Mouse (Mus musculus): Measurements from ENCODE around the gene Atp4a. TPM values are rescaled to one million over a fixed set of nuclear protein-coding genes. Genes with fewer than 3 reads are reported as not detected.
"Not testable (repeated sequence)": the region's sequence is repeated elsewhere in the genome, so short reads cannot be mapped to it uniquely, and the experiment has no call there.

Gene Atp4a
- total and polyA plus RNA-seq, 2 experiments from 2014 or later = 4.2 to 5.3 TPM

DNA sequence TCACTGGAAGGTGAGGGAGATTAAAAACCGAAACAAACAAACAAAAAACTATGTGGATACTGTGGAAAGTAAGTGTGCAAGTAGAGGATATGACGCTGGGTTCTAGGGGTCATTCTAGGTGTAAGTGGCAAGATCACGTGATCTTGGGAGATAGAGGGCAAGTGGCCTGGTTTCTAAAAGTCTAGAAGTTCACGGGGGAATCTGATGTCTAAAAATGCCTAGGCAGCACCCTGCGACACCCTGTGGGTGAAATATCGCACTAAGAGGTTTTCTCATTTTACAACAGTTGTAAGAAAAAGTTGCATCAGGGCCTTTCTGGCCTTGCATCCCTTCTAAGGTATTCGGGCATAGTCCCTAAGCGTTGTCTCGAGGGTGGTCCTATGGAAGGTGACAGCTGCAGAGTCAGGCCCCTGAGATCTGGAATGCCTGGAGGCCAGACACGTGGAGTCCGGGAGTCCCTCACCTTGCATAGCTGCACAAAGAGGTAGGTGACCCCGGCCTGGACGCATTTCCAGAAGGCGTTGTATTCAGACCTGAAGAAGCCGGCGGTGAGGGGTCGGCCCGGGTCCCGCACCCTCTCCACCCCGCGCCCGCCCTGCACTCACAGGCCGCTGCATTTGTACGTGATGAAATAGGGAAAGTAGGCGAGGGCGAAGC is 16.9 kb downstream of the Atp4a start:
- no peak for DNase-seq (ENCODE audit: low spot score)
- peak overlapping the region; percentile 72 for H3K4me3 ChIP-seq (ENCODE audit: low read length)
- peaks cover 7% of the 10 kb centered on the region; the same call in 1 of the 2 replicates for H3K4me1 ChIP-seq (ENCODE audit: insufficient read depth, low read length)
- TF ChIP-seq CTCF (IDR thresholded peaks at IDR 0.05; ENCODE audit: low read depth) = 0 out of 2 replicates have a peak, but pooled peaks have one; percentile 7
- ATAC-seq = no peak; the same call in 1 of the 2 replicates
- H3K9ac ChIP-seq (replicated peaks; ENCODE audit: low read length) = peak overlapping the region; percentile 82
- H3K27me3 ChIP-seq (ENCODE audit: insufficient read depth, low read length) = no peaks in the 10 kb centered on the region
- 9% methylated on average over 26 of the region's 26 CpGs for WGBS
- H3K4me2 ChIP-seq (ENCODE audit: low read depth, low read length) = peak overlapping the region; percentile 83
- H3K9me3 ChIP-seq (ENCODE audit: low read length) = no peaks in the 10 kb centered on the region
- H3K27ac ChIP-seq = peak overlapping the region; percentile 86
- peaks cover 20% of the 10 kb centered on the region for H3K36me3 ChIP-seq (ENCODE audit: insufficient read depth, low read length)

DNA sequence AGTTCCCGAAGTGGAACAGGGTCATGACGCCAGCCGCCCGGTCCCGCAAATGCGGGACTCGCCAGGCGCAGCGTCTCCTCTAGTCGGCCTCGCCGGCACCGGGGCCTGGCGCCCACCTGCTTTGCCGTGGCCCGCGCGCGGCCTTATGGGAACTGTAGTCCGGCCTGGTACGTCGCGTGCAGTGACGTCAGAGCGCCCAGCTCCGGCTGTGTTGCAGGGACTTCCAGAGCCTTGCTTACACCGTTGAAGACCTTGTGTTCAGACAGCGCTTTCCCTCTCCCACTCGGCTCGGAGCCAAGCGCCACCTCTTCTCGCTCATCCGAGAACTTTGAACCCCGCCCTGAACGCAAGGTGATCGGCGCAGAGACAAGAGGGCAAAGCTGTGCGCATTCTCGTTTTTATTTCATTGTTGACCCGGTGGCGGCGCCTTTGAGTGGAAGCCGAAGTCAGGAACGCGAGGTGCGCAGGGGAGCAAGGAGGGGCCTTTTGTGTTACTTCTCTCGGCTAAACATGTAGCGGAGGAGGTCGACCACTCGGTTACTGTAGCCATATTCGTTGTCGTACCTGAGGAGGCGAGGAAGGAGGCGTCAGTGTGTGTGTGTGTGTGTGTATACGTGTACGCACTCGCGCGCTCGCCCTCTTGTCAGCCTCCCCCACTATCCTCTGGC is 17.5 kb downstream of the Atp4a start, which contains the start of gene Tmem147:
Gene Tmem147, minus strand, starts transcription at position 145 of the 668 bp plus-strand sequence.
- Histone ChIP-seq H3K9me3 (ENCODE audit: low read length) (no peaks in the 10 kb centered on the region), H3K4me1 (ENCODE audit: insufficient read depth, low read length) (peaks cover 7% of the 10 kb centered on the region; the same call in 1 of the 2 replicates), H3K4me2 (ENCODE audit: low read depth, low read length) (peak within 1 kb of the TSS; percentile 83), H3K4me3 (ENCODE audit: low read length) (peak within 1 kb of the TSS; percentile 72), H3K36me3 (ENCODE audit: insufficient read depth, low read length) (peaks cover 20% of the 10 kb centered on the region), H3K27ac (peak within 1 kb of the TSS; percentile 86), H3K9ac (replicated peaks; ENCODE audit: low read length) (peak within 1 kb of the TSS; percentile 82), H3K27me3 (ENCODE audit: insufficient read depth, low read length) (no peaks in the 10 kb centered on the region)
- ATAC-seq (peak; percentile 97), DNase-seq (ENCODE audit: low spot score) (peak; percentile 98)
- TF ChIP-seq CTCF (IDR thresholded peaks at IDR 0.05; ENCODE audit: low read depth) = peak; percentile 64
- WGBS = under 1% methylated on average over 60 of the region's 60 CpGs

DNA sequence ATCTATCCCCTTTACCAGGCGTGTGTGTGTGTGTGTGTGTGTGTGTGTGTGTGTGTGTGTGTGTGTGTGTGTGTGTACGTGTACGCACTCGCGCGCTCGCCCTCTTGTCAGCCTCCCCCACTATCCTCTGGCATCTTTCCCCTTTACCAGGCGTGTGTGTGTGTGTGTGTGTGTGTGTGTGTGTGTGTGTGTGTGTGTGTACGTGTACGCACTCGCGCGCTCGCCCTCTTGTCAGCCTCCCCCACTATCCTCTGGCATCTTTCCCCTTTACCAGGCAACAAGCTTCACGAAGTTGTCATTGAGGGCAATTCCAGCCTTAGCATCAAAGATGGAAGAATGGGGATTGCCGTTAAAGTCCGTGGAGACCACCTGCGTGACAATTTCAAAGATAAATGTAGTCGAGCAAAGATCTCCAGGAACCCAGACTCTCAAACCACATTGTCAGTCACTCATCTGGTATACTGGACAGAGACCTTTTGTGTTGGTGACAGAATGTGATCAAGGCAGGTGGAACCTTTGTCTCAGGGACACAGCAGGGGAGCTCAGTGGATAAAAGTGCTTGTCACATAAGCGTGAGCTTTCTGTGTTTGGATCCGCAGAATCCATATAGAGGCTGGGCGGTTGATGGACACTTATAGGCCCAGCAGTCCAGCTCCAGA is 18.2 kb downstream of the Atp4a start:
- DNase-seq (ENCODE audit: low spot score) = peak; percentile 55
- Histone ChIP-seq H3K36me3 (ENCODE audit: insufficient read depth, low read length) (peaks cover 20% of the 10 kb centered on the region), H3K27ac (peak overlapping the region; percentile 86), H3K9ac (replicated peaks; ENCODE audit: low read length) (peak overlapping the region; percentile 82), H3K4me2 (ENCODE audit: low read depth, low read length) (peak overlapping the region; percentile 83), H3K4me3 (ENCODE audit: low read length) (peak overlapping the region; percentile 72)
- WGBS = 9% methylated on average over 9 of the region's 22 CpGs
- not testable (repeated sequence) for H3K4me1 ChIP-seq (ENCODE audit: insufficient read depth, low read length); H3K9me3 ChIP-seq (ENCODE audit: low read length); H3K27me3 ChIP-seq (ENCODE audit: insufficient read depth, low read length); ATAC-seq

- TF ChIP-seq CTCF (IDR thresholded peaks at IDR 0.05; ENCODE audit: low read depth) = no peak
- no peak for ATAC-seq
- DNase-seq (ENCODE audit: low spot score) = no peak
- H3K36me3 ChIP-seq (ENCODE audit: insufficient read depth, low read length) = peaks cover 20% of the 10 kb centered on the region
- no peak overlapping the region for H3K4me2 ChIP-seq (ENCODE audit: low read depth, low read length)
- no peak overlapping the region for H3K9ac ChIP-seq (replicated peaks; ENCODE audit: low read length)
- H3K4me1 ChIP-seq (ENCODE audit: insufficient read depth, low read length) = no peaks in the 10 kb centered on the region
- H3K9me3 ChIP-seq (ENCODE audit: low read length) = no peaks in the 10 kb centered on the region
- 93% methylated on average over 3 of the region's 3 CpGs for WGBS
- H3K27ac ChIP-seq = no peak overlapping the region
- H3K27me3 ChIP-seq (ENCODE audit: insufficient read depth, low read length) = no peaks in the 10 kb centered on the region
- no peak overlapping the region for H3K4me3 ChIP-seq (ENCODE audit: low read length)
Measured at GRCm38 (mm10) chr7:30736211-30736610, 24.2 kb downstream of the Atp4a start.

GRCm38 (mm10) chr7:30742570-30742969 is 30.6 kb downstream of the Atp4a start:
- 92% methylated on average over 2 of the region's 2 CpGs for WGBS
- not testable (repeated sequence) for H3K4me3 ChIP-seq (ENCODE audit: low read length); H3K4me2 ChIP-seq (ENCODE audit: low read depth, low read length); H3K36me3 ChIP-seq (ENCODE audit: insufficient read depth, low read length); ATAC-seq; H3K9me3 ChIP-seq (ENCODE audit: low read length); H3K27ac ChIP-seq; DNase-seq (ENCODE audit: low spot score); H3K27me3 ChIP-seq (ENCODE audit: insufficient read depth, low read length); H3K9ac ChIP-seq (replicated peaks; ENCODE audit: low read length); H3K4me1 ChIP-seq (ENCODE audit: insufficient read depth, low read length)

- H3K27ac ChIP-seq; H3K9ac ChIP-seq (replicated peaks; ENCODE audit: low read length); DNase-seq (ENCODE audit: low spot score); H3K36me3 ChIP-seq (ENCODE audit: insufficient read depth, low read length); H3K4me3 ChIP-seq (ENCODE audit: low read length); ATAC-seq; H3K9me3 ChIP-seq (ENCODE audit: low read length); H3K4me1 ChIP-seq (ENCODE audit: insufficient read depth, low read length); H3K4me2 ChIP-seq (ENCODE audit: low read depth, low read length); H3K27me3 ChIP-seq (ENCODE audit: insufficient read depth, low read length): not testable (repeated sequence)
- 75% methylated on average over 1 of the region's 4 CpGs for WGBS
Measured at GRCm38 (mm10) chr7:30743617-30744016, 31.6 kb downstream of the Atp4a start, which contains the start of gene Gapdhs. Gapdhs (minus strand) TSS chr7:30743681.

All from hindbrain, postnatal 0 days (tissue).